Mouse (Mus musculus): ENCODE measurements around the gene Kctd21. TPM values are rescaled to one million over a fixed set of nuclear protein-coding genes. Genes with fewer than 3 reads are reported as not detected.

Gene Kctd21
- polyA plus RNA-seq, 1 experiment from 2014 or later, result 14.3 TPM

DNA sequence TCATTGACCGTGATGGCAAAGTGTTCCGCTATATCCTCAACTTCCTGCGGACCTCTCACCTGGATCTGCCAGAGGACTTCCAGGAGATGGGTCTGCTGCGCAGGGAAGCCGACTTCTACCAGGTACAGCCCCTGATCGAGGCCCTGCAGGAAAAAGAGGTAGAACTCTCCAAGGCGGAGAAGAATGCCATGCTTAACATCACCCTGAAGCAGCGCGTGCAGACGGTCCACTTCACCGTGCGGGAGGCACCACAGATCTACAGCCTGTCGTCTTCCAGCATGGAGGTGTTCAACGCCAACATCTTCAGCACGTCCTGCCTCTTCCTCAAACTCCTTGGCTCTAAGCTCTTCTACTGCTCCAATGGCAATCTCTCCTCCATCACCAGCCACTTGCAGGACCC is 15.3 kb downstream of the Kctd21 start:
- Histone ChIP-seq H3K4me3 (ENCODE audit: inconsistent target) (no peak overlapping the region), H3K36me3 (ENCODE audit: inconsistent target) (peaks cover 25% of the 10 kb centered on the region), H3K79me2 (ENCODE audit: inconsistent target) (no peaks in the 10 kb centered on the region), H3K27ac (no peak overlapping the region)
- whole genome bisulfite sequencing (ENCODE audit: missing documents), result 95% methylated on average over 15 of the region's 15 CpGs

GRCm38 (mm10) chr7:97348318-97348717 is 16.2 kb downstream of the Kctd21 start:
- H3K79me2 ChIP-seq (ENCODE audit: inconsistent target), result no peaks in the 10 kb centered on the region
- H3K36me3 ChIP-seq (ENCODE audit: inconsistent target), result peaks cover 25% of the 10 kb centered on the region
- 94% methylated on average over 3 of the region's 3 CpGs for WGBS (ENCODE audit: missing documents)
- no peak overlapping the region for H3K4me3 ChIP-seq (ENCODE audit: inconsistent target)
- H3K27ac ChIP-seq, result no peak overlapping the region

DNA sequence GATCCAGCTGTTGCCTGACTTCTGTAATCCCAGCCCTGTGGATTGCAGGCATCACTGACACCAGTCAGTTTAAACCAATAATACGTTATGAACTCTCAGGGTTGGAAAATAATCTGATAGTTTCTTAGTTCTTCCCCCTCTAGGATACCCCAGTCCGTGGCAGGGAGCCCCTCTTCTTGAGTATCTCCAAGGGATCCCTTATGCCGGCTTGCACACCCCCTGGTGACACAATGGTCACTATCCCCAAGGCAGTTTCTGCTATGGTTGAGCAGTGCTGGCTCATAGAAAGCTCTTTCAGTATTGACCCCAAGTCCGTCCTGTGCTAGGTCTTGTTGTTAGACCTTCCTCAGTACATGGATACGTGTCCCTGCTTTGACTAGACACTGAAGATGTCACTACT is 16.7 kb downstream of the Kctd21 start:
- Histone ChIP-seq H3K36me3 (ENCODE audit: inconsistent target) (peaks cover 25% of the 10 kb centered on the region), H3K79me2 (ENCODE audit: inconsistent target) (no peaks in the 10 kb centered on the region), H3K27ac (no peak overlapping the region), H3K4me3 (ENCODE audit: inconsistent target) (no peak overlapping the region)
- WGBS (ENCODE audit: missing documents), result 92% methylated on average over 5 of the region's 5 CpGs

- Histone ChIP-seq H3K36me3 (ENCODE audit: inconsistent target) (peaks cover 25% of the 10 kb centered on the region), H3K79me2 (ENCODE audit: inconsistent target) (no peaks in the 10 kb centered on the region), H3K4me3 (ENCODE audit: inconsistent target) (no peak overlapping the region), H3K27ac (no peak overlapping the region)
- 94% methylated on average over 6 of the region's 6 CpGs for WGBS (ENCODE audit: missing documents)
Observed at GRCm38 (mm10) chr7:97349438-97349837, 17.3 kb downstream of the Kctd21 start.

DNA sequence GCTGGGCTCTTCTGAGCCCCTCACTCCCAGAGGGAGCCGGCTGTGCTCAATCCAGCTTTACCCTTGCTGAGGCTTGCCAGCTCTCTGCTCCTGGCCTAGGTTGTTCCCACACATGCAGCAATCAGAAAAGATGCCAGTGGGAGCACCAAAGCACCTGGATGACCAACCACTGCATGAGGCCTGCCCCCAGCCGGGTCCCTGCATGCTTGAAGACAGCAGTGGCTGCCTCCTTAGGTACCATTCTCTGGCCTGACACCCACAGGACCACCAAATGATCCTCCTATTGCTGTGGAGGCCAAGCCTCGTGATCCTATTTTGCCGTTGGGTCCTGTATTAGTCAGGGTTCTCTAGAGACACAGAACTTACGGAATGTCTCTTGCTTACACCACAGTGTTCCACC is 18.8 kb downstream of the Kctd21 start:
- peaks cover 25% of the 10 kb centered on the region for H3K36me3 ChIP-seq (ENCODE audit: inconsistent target)
- H3K4me3 ChIP-seq (ENCODE audit: inconsistent target), result no peak overlapping the region
- 94% methylated on average over 5 of the region's 5 CpGs for WGBS (ENCODE audit: missing documents)
- no peak overlapping the region for H3K27ac ChIP-seq
- H3K79me2 ChIP-seq (ENCODE audit: inconsistent target), result no peaks in the 10 kb centered on the region

- 95% methylated on average over 11 of the region's 11 CpGs for WGBS (ENCODE audit: missing documents)
- Histone ChIP-seq H3K4me3 (ENCODE audit: inconsistent target) (no peak overlapping the region), H3K27ac (no peak overlapping the region), H3K79me2 (ENCODE audit: inconsistent target) (no peaks in the 10 kb centered on the region), H3K36me3 (ENCODE audit: inconsistent target) (peaks cover 25% of the 10 kb centered on the region)
Observed at GRCm38 (mm10) chr7:97351792-97352513, 19.8 kb downstream of the Kctd21 start.

- no peak overlapping the region for H3K27ac ChIP-seq
- 95% methylated on average over 6 of the region's 6 CpGs for WGBS (ENCODE audit: missing documents)
- H3K79me2 ChIP-seq (ENCODE audit: inconsistent target), result no peaks in the 10 kb centered on the region
- H3K36me3 ChIP-seq (ENCODE audit: inconsistent target), result peaks cover 13% of the 10 kb centered on the region
- H3K4me3 ChIP-seq (ENCODE audit: inconsistent target), result no peak overlapping the region
Observed at GRCm38 (mm10) chr7:97353356-97353755, 21.2 kb downstream of the Kctd21 start.

GRCm38 (mm10) chr7:97355068-97355841 is 23.1 kb downstream of the Kctd21 start:
- Histone ChIP-seq H3K36me3 (ENCODE audit: inconsistent target) (no peaks in the 10 kb centered on the region), H3K79me2 (ENCODE audit: inconsistent target) (no peaks in the 10 kb centered on the region), H3K4me3 (ENCODE audit: inconsistent target) (no peak overlapping the region), H3K27ac (peak overlapping the region; percentile 97)
- 48% methylated on average over 13 of the region's 13 CpGs for WGBS (ENCODE audit: missing documents)

- no peak overlapping the region for H3K4me3 ChIP-seq (ENCODE audit: inconsistent target)
- no peaks in the 10 kb centered on the region for H3K79me2 ChIP-seq (ENCODE audit: inconsistent target)
- WGBS (ENCODE audit: missing documents), result 63% methylated on average over 5 of the region's 5 CpGs
- peak overlapping the region; percentile 97 for H3K27ac ChIP-seq
- no peaks in the 10 kb centered on the region for H3K36me3 ChIP-seq (ENCODE audit: inconsistent target)
Observed at GRCm38 (mm10) chr7:97356253-97356652, 24.1 kb downstream of the Kctd21 start.

DNA sequence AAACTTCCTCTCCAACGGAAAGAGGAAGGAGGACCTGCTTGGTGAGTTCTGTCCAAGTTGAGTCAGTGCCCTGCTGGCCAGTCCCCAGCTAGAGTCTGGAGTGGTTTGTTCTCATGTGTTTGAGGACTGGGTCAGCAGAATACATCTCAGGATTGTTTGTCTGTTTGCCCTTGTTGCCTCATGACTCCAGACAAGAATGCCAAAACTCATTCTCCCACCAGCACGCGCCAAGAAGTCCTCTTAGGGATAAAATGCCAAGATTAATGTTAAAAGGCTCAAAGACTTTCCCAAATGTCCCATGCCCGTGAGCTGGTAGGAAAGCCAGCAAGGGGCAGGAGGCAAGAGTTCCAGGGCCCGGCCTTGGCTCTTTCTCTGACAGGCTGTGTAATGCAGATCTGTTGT is 24.7 kb downstream of the Kctd21 start:
- Histone ChIP-seq H3K79me2 (ENCODE audit: inconsistent target) (no peaks in the 10 kb centered on the region), H3K36me3 (ENCODE audit: inconsistent target) (no peaks in the 10 kb centered on the region), H3K27ac (peak overlapping the region; percentile 97), H3K4me3 (ENCODE audit: inconsistent target) (no peak overlapping the region)
- 70% methylated on average over 5 of the region's 5 CpGs for WGBS (ENCODE audit: missing documents)

- H3K27ac ChIP-seq, result peak overlapping the region; percentile 97
- WGBS (ENCODE audit: missing documents), result 87% methylated on average over 3 of the region's 3 CpGs
- no peaks in the 10 kb centered on the region for H3K79me2 ChIP-seq (ENCODE audit: inconsistent target)
- H3K4me3 ChIP-seq (ENCODE audit: inconsistent target), result no peak overlapping the region
- no peaks in the 10 kb centered on the region for H3K36me3 ChIP-seq (ENCODE audit: inconsistent target)
Observed at GRCm38 (mm10) chr7:97357840-97358239, 25.7 kb downstream of the Kctd21 start.

- Histone ChIP-seq H3K27ac (no peak overlapping the region), H3K4me3 (ENCODE audit: inconsistent target) (no peak overlapping the region), H3K79me2 (ENCODE audit: inconsistent target) (no peaks in the 10 kb centered on the region), H3K36me3 (ENCODE audit: inconsistent target) (no peaks in the 10 kb centered on the region)
- 75% methylated on average over 4 of the region's 4 CpGs for whole genome bisulfite sequencing (ENCODE audit: missing documents)
Observed at GRCm38 (mm10) chr7:97358347-97358746, 26.2 kb downstream of the Kctd21 start.

- H3K27ac ChIP-seq, result no peak overlapping the region
- no peaks in the 10 kb centered on the region for H3K79me2 ChIP-seq (ENCODE audit: inconsistent target)
- WGBS (ENCODE audit: missing documents), result 95% methylated on average over 5 of the region's 5 CpGs
- H3K4me3 ChIP-seq (ENCODE audit: inconsistent target), result no peak overlapping the region
- H3K36me3 ChIP-seq (ENCODE audit: inconsistent target), result no peaks in the 10 kb centered on the region
Observed at GRCm38 (mm10) chr7:97360166-97360565, 28.0 kb downstream of the Kctd21 start.

GRCm38 (mm10) chr7:97360955-97361354 is 28.8 kb downstream of the Kctd21 start:
- WGBS (ENCODE audit: missing documents), result 87% methylated on average over 3 of the region's 3 CpGs
- H3K79me2 ChIP-seq (ENCODE audit: inconsistent target), result no peaks in the 10 kb centered on the region
- H3K27ac ChIP-seq, result no peak overlapping the region
- no peaks in the 10 kb centered on the region for H3K36me3 ChIP-seq (ENCODE audit: inconsistent target)
- H3K4me3 ChIP-seq (ENCODE audit: inconsistent target), result no peak overlapping the region

DNA sequence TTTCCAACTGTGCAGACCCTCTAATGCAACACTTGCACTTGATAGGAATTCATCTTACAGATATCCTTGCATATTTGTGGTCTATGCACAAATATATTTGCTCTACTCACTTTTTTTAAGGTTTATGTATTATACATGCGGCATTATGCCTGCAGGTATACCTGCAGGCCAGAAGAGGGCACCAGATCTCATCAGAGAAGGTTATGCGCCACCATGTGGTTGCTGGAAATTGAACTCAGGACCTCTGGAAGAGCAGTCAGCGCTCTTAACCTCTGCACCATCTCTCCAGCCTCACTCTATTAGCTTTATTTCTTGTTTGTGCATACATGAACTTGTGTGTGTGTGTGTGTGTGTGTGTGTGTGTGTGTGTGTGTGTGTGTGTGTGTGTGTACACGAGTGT is 29.3 kb downstream of the Kctd21 start:
- H3K36me3 ChIP-seq (ENCODE audit: inconsistent target), result no peaks in the 10 kb centered on the region
- no peak overlapping the region for H3K4me3 ChIP-seq (ENCODE audit: inconsistent target)
- no peak overlapping the region for H3K27ac ChIP-seq
- WGBS (ENCODE audit: missing documents), result 46% methylated on average over 4 of the region's 4 CpGs
- H3K79me2 ChIP-seq (ENCODE audit: inconsistent target), result no peaks in the 10 kb centered on the region
